Mouse (Mus musculus) ES-E14 (cell line): ENCODE measurements around the gene Strn3. TPM values are rescaled to one million over a fixed set of nuclear protein-coding genes. Genes with fewer than 3 reads are reported as not detected.
"Not testable (repeated sequence)": the region's sequence is repeated elsewhere in the genome, so short reads cannot be mapped to it uniquely, and the experiment has no call there.

Experiments
- DNase-seq: peaks from one replicate; pipeline ENCODE4 v3.0.0-alpha.2; 2013; ENCODE audit warnings: low read depth, low spot score
- H3K27ac ChIP-seq: 2 replicates; pipeline ENCODE4 v1.5.1; 2012; ENCODE audit warnings: low read depth, mild to moderate bottlenecking, low read length, moderate library complexity, mixed read lengths; ENCODE audit not compliant: poor library complexity, insufficient read depth, severe bottlenecking
- H3K36me3 ChIP-seq: 2 replicates; pipeline ENCODE4 v1.6.1; 2012; ENCODE audit warnings: mild to moderate bottlenecking, low read length, moderate library complexity, mixed read lengths; ENCODE audit not compliant: control insufficient read depth, poor library complexity, insufficient read depth, severe bottlenecking
- H3K4me1 ChIP-seq, 2 experiments: fragments of 150-350 bp in 1 of 2; sonication (generic) in 1 of 2; 2 replicates each; pipeline ENCODE4 v1.6.1; 2012; ENCODE audit warnings: low read length in 2 of 2, mild to moderate bottlenecking in 1 of 2, mixed read lengths in 1 of 2; ENCODE audit not compliant: control insufficient read depth in 2 of 2, insufficient read depth in 2 of 2, poor library complexity in 1 of 2
- H3K4me3 ChIP-seq, 2 experiments: fragments of 150-350 bp in 1 of 2; sonication (generic) in 1 of 2; 2 replicates each; pipeline ENCODE4 v1.5.1; 2012; ENCODE audit warnings: low read length in 2 of 2, low read depth in 1 of 2, mild to moderate bottlenecking in 1 of 2, mixed read lengths in 1 of 2; ENCODE audit not compliant: insufficient read depth in 1 of 2, poor library complexity in 1 of 2, severe bottlenecking in 1 of 2
- H3K9ac ChIP-seq: 2 replicates; pipeline ENCODE4 v1.6.1; 2012; ENCODE audit warnings: low read depth, mild to moderate bottlenecking, low read length, mixed read lengths; ENCODE audit not compliant: poor library complexity, insufficient read depth, severe bottlenecking
- H3K9me3 ChIP-seq: fragments of 150-350 bp; sonication (generic); 2 replicates; pipeline ENCODE4 v1.6.1; 2012; ENCODE audit warnings: low read depth, mild to moderate bottlenecking, low read length; ENCODE audit not compliant: control insufficient read depth, insufficient read depth
- CHD2 ChIP-seq: IDR thresholded peaks from 2 replicates; pipeline ENCODE4 v1.6.1; 2014; ENCODE audit warnings: mild to moderate bottlenecking, low read depth, low read length, inconsistent platforms
- HCFC1 ChIP-seq: IDR thresholded peaks from 2 replicates; pipeline ENCODE4 v1.6.1; 2012; ENCODE audit warnings: low read length, inconsistent platforms, borderline replicate concordance; ENCODE audit not compliant: insufficient read depth
- MAFK ChIP-seq: IDR thresholded peaks from 2 replicates; pipeline ENCODE4 v1.6.1; 2014; ENCODE audit warnings: mild to moderate bottlenecking, low read depth, low read length, inconsistent platforms; ENCODE audit not compliant: insufficient read depth
- ZC3H11A ChIP-seq: IDR thresholded peaks from 2 replicates; pipeline ENCODE4 v1.6.1; 2012; ENCODE audit warnings: low read depth, mild to moderate bottlenecking, inconsistent platforms, low read length, borderline replicate concordance
- ZNF384 ChIP-seq: IDR thresholded peaks from 2 replicates; pipeline ENCODE4 v1.6.1; 2012; ENCODE audit warnings: low read depth, low read length, inconsistent platforms
- in situ Hi-C, 2 experiments: fragments of 600-800 bp; cut with MboI; formaldehyde crosslinking; loops; one replicate each; pipeline ENCODE4 v1.15.1; 2025; ENCODE audit warnings: low sequenced_read_pairs in 2 of 2, inconsistent platforms in 1 of 2; ENCODE audit not compliant: unreplicated experiment in 2 of 2
- total RNA-seq: library from RNA; depleted of rRNA; stranded (reverse); fragments of 300-350 nt; gene quantifications from 2 replicates; pipeline ENCODE4 v1.2.3, GENCODE M21; 2012

Strn3 gene
- total RNA-seq, 1 experiment, result 76.0 TPM

GRCm38 (mm10) chr12:51694096-51694495, 2.4 kb upstream of the Strn3 start:
- peak; percentile 7; the same call in 1 of the 2 replicates for TF ChIP-seq MAFK
- no peak for TF ChIP-seq CHD2
- H3K4me1 ChIP-seq, result peaks cover 2 to 3% of the 10 kb centered on the region in 2 experiments; a peak in 2 of 4 replicates

GRCm38 (mm10) chr12:51693419-51693818, 1.7 kb upstream of the Strn3 start:
- Histone ChIP-seq H3K9me3 (no peaks in the 10 kb centered on the region), H3K4me3 (no peak overlapping the region), H3K4me1 (peaks cover 2 to 3% of the 10 kb centered on the region in 2 experiments; a peak in 2 of 4 replicates), H3K9ac (no peak overlapping the region), H3K27ac (peak overlapping the region; percentile 63; the same call in 1 of the 2 replicates), H3K36me3 (no peaks in the 10 kb centered on the region)
- no peak for DNase-seq
- no peak for TF ChIP-seq HCFC1
- no peak for TF ChIP-seq MAFK
- TF ChIP-seq ZNF384, result no peak
- TF ChIP-seq ZC3H11A, result no peak
- TF ChIP-seq CHD2, result no peak
- in situ Hi-C loops, result no loop called here

More at GRCm38 (mm10) chr12:51694096-51694495, 2.4 kb upstream of the Strn3 start:
- Histone ChIP-seq H3K4me3 (no peak overlapping the region), H3K9ac (no peak overlapping the region), H3K36me3 (no peaks in the 10 kb centered on the region), H3K27ac (peak overlapping the region; percentile 63; the same call in 1 of the 2 replicates), H3K9me3 (no peaks in the 10 kb centered on the region)
- DNase-seq, result no peak
- in situ Hi-C loops, result no loop called here

- H3K9ac ChIP-seq, in situ Hi-C loops, H3K27ac ChIP-seq, H3K4me1 ChIP-seq, DNase-seq, H3K9me3 ChIP-seq, H3K36me3 ChIP-seq: not testable (repeated sequence)
- peak overlapping the region in 1 of 2 experiments; percentile 88; a peak in 2 of 4 replicates for H3K4me3 ChIP-seq
These were observed 1.2 kb upstream of the Strn3 start for GRCm38 (mm10) chr12:51692870-51693269.

GRCm38 (mm10) chr12:51690893-51691844, 528 bp downstream of the Strn3 start, which contains the start of gene Ap4s1:
TSS of gene Ap4s1 (plus strand) at chr12:51691033.
- Histone ChIP-seq H3K36me3 (no peaks in the 10 kb centered on the region), H3K4me1 (peaks cover 2 to 3% of the 10 kb centered on the region in 2 experiments; a peak in 2 of 4 replicates), H3K27ac (peak within 1 kb of the TSS; percentile 99), H3K9me3 (no peaks in the 10 kb centered on the region), H3K4me3 (peak within 1 kb of the TSS; percentile 88 to 99), H3K9ac (peak within 1 kb of the TSS; percentile 100)
- DNase-seq, result no peak
- in situ Hi-C loops, result no loop called here
- TF ChIP-seq CHD2 (no peak), HCFC1 (peak; percentile 24; the same call in 1 of the 2 replicates)

- Histone ChIP-seq H3K9ac (no peak overlapping the region), H3K4me3 (no peak overlapping the region), H3K4me1 (peaks cover 2 to 3% of the 10 kb centered on the region in 2 experiments; a peak in 1 of 4 replicates), H3K27ac (no peak overlapping the region), H3K9me3 (no peaks in the 10 kb centered on the region), H3K36me3 (no peaks in the 10 kb centered on the region)
- no peak for DNase-seq
- in situ Hi-C loops, result no loop called here
- no peak for TF ChIP-seq HCFC1
- no peak for TF ChIP-seq ZC3H11A
- TF ChIP-seq MAFK, result no peak
- no peak for TF ChIP-seq ZNF384
- no peak for TF ChIP-seq CHD2
These were observed 3.2 kb downstream of the Strn3 start for GRCm38 (mm10) chr12:51688546-51688945.
